Mouse (Mus musculus) kidney, adult 2 months (tissue): ENCODE data around the gene Pgc.

Experiments
- CTCF ChIP-seq: fragments of 200-500 bp; conservative IDR thresholded peaks from 2 replicates; pipeline ENCODE4 v1.5.1; 2011; ENCODE audit warnings: low read depth, mild to moderate bottlenecking, control low read depth, low read length, moderate library complexity, mixed read lengths; ENCODE audit not compliant: insufficient read depth, insufficient read length
- POLR2A ChIP-seq: fragments of 200-500 bp; IDR thresholded peaks from one replicate; pipeline ENCODE4 v1.6.1; 2011; ENCODE audit warnings: low read depth, low read length, control low read depth

- TF ChIP-seq CTCF: no peak; the same call in 1 of the 2 replicates
- TF ChIP-seq POLR2A: no peak
These were observed 21.9 kb upstream of the Pgc start for GRCm38 (mm10) chr17:47704692-47705091.
